Mouse (Mus musculus) kidney, postnatal 4 days (tissue): ENCODE data around the gene Smyd3.
A peak's percentile ranks its signal among the peaks of the same experiment; 100 is the strongest.

Experiments used
- DNase-seq, 2 experiments: peaks; one replicate each; pipeline ENCODE4 v3.0.0; 2021; ENCODE audit warnings: mixed read lengths in 2 of 2

Gene Smyd3

GRCm38 (mm10) chr1:179107761-179108694, 409.8 kb downstream of the Smyd3 start:
- no peak for DNase-seq

DNA sequence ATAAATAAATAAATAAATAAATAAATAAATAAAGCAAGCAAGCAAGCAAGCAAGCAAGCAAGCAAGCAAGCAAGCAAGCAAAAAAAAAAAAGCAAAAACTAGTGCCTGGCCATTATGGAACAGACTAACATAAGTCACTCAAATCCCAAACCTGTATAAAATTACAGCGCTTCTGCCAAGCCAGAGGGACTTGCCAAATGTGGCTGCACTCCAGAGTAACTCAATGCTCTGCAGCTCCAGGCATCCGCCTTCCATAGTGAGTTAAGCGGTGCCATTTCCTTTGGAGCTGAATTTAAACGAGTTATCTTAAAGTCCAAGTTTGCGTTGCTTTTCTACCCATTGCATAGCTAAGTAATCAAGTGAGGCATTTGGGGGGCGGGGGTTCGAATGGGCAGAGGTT, 410.6 kb downstream of the Smyd3 start:
- no peak for DNase-seq

DNA sequence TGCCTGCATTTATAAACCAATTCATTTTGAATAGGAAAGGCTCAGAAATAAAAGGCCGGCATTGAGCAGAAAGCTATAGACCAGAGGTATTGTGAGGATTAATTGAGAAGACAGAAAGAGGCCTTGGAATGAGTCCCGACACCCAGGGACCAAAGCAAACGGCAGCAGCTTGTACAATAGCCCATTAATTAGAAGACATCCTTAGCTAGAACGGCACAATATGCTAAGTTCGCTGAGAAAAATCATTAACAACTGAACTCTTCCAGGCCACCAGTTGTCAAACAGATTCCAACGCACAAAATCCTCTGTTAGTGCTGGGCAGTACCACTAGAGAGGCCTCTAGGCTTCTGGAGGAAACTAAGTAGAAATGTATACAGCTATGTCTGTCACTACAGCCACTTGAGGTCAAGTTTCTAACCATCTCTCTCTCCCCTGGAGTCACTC, 411.1 kb downstream of the Smyd3 start:
- no peak for DNase-seq

DNA sequence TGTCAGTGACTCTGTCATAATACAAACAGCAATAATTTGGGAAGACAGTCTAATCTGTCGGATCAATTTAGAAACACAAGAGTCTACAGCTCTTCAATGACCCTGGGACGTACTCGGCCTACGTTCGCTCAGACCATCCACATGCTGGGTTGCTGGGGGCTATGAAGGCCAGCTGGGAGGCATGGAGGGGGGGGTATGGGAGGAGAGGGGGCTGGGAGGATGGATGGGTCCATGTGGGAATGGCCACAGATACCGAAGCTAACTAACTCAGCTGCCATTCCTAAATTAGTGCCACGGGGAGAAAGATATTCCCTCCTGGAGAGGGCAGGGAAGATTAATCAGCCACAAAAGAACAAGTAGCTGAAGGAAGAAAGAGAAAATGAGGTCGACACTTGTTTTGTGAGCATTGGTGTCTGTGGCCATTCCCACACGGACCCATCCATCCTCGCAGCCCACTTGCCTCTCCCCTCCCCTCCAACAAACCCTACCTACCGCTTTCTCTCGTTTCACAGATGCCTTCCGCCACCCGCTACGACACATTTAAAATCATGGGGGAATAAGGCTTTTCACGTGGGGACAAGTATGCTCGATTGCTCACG, 411.6 kb downstream of the Smyd3 start:
- no peak for DNase-seq

DNA sequence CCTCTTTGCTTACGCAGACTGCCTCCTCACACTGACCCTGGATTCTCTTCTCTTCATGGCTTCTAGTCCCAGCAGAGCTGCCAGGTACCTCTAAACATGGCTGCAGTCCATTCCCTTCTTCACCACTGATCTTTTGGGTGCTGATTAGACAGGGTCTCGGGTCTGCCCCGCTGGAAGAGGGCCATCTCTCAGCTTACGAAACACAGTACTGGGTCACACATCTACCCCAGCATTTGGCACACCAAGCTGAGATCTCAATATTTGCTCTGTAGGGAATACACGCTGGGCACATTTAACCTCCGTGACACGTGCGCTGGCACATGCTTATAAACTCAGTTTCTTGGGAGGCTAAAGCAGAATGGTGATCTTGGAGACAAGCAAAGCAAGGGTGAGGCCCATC, 413.4 kb downstream of the Smyd3 start:
- no peak for DNase-seq

DNA sequence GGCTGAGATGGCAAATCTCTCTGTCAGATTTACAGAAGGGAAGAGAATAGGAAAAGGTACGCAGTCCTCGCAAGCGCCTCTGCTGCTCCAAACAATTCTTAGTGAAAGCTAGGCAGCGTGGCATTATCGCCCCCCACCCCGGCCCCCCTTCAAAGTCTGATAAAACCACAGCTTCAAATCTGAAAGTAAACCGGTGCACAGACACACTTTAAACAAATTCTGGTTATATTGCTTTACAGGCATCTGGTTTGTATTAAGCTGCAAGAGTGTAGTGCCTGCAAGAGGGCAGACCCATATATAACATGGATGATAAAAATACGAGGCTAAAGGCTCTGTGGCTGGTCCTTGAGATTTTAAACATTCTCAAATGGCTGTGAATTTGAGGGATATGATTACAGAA, 420.8 kb downstream of the Smyd3 start:
- no peak for DNase-seq

GRCm38 (mm10) chr1:179096323-179096722, 421.5 kb downstream of the Smyd3 start:
- DNase-seq, result no peak

- DNase-seq, result no peak
These were observed 428.7 kb downstream of the Smyd3 start for GRCm38 (mm10) chr1:179089174-179089573.

GRCm38 (mm10) chr1:179087033-179087998, 430.5 kb downstream of the Smyd3 start:
- DNase-seq, result peak; percentile 34 to 52

- DNase-seq, result no peak
These were observed 431.6 kb downstream of the Smyd3 start for GRCm38 (mm10) chr1:179086208-179086607.

DNA sequence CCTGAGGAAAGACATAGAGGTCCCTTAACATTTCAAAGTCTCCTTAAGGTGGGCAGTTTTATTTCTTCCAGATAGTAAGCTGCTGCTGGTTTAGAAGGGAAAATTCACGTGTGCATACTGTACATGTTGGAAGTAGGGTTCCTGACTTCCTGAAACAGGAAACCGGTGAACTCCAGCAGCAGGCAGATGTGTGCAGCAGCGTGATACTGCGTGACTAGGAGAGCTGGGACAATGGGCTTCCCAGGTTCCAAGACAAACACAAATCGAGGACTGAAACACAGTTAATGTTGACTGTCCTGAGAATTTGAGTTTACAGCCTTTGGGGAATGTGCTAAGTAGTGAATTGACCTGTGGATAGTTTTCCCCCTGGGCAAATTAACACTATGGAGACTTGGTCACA, 434.7 kb downstream of the Smyd3 start:
- DNase-seq, result no peak

GRCm38 (mm10) chr1:179073846-179074245, 444.0 kb downstream of the Smyd3 start:
- no peak for DNase-seq

DNA sequence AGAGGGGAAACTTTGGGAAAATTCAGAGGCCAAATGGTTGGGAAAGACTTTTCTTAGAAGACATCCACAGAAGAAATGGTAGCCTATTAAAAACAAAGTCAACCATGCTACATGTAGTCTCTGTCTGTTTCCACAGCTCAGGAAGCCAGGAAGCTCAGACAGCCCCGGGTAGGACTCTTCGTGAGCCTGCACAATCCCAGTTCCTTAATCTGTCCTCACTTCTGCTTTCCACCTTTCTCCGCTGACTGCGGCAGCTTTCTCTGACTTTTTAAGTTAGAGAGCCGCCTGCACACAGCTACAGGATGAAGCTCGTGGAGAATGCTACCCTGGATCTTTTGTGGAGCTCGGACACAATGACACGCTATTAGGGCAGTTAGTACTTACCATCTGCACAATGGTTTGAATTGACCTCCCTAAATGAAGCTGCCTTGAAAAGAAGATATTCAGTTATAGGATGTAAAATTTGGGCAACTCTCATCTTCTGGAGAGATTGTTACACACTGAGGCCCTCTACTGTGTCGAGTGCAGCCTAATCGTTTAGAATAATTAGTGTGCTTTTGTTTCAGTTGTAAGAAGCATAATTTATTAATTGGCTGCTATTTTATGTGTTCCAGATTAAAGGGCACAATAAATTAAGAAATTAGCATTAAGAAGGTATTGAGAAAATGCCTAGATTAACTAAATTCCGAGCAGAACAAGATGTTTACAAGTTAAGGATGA, 444.7 kb downstream of the Smyd3 start:
- DNase-seq, result no peak

DNA sequence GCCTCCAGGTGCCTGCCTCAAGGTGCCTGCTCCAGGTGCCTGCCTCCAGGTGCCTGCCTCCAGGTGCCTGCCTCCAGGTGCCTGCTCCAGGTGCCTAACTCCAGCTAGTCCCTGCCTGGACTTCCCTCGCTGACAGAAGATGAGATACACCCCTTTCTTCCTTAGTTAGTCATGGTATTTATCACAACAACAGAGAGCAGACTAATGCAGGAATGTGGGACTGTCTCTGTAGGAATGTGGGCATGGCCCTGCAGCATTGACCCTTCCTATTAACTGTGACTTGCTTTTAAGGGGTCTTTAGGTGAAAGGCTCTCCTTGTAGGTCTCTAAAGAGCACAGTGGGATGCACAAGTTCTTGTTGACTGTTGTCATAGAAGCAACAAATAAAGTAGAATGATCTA, 445.4 kb downstream of the Smyd3 start:
- no peak for DNase-seq

- DNase-seq, result no peak
These were observed 448.9 kb downstream of the Smyd3 start for GRCm38 (mm10) chr1:179068990-179069389.

- DNase-seq, result no peak
These were observed 452.6 kb downstream of the Smyd3 start for GRCm38 (mm10) chr1:179065294-179065601.

GRCm38 (mm10) chr1:179064601-179065293, 453.1 kb downstream of the Smyd3 start:
- DNase-seq, result no peak

- peak; percentile 93 to 94 for DNase-seq
These were observed 456.1 kb downstream of the Smyd3 start for GRCm38 (mm10) chr1:179061759-179062168.

DNA sequence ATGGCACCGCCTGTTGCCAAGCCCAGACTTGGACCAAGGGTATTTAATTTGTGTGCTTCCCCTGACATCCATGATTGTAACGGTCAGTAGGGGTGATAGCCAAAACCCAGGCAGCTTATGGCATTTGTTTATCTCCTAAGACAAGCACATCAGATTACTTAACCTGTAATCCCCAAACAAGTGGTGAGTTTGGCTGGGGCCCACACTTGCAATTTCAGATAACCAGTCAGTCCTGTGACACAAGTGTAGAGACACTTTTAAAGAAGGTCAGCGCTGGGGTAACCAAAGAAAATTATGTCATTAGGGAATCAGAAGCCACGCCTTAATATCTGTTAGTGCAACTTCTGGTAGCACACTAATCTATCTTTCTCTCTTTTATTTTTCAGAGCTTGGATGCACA, 456.8 kb downstream of the Smyd3 start:
- no peak for DNase-seq

- DNase-seq, result peak; percentile 51 to 73
These were observed 457.5 kb downstream of the Smyd3 start for GRCm38 (mm10) chr1:179060113-179060955.
